Mouse (Mus musculus): ENCODE data around the gene Naaladl2.

Naaladl2 gene

DNA sequence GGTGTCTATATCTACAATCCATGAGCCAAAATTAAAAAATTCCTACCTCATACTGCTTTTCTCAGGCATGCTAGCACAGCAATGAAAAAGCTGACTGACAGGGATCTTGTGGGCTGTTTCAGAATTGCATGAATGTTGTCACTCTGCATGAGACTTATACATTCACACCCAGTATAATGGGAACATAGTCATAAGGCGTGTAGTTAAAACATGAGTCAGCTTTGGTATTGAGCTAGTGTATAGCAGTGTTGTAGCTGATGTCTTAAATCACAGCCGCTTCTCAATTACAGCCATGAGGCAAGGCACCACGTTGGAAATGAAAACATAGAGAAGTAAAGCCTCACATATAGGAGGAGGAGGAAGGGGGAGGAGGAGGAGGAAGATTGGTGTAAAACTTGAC is 473.6 kb downstream of the Naaladl2 start:
- no peak for DNase-seq (ENCODE audit: low read depth)

- DNase-seq (ENCODE audit: low read depth), result no peak
Observed at GRCm38 (mm10) chr3:24668052-24668916, 475.8 kb downstream of the Naaladl2 start.

GRCm38 (mm10) chr3:24665408-24665807 is 478.7 kb downstream of the Naaladl2 start:
- no peak for DNase-seq (ENCODE audit: low read depth)

- no peak for DNase-seq (ENCODE audit: low read depth)
Observed at GRCm38 (mm10) chr3:24663749-24664148, 480.3 kb downstream of the Naaladl2 start.

- DNase-seq (ENCODE audit: low read depth), result peak; percentile 2
Observed at GRCm38 (mm10) chr3:24630032-24630431, 514.0 kb downstream of the Naaladl2 start.

DNA sequence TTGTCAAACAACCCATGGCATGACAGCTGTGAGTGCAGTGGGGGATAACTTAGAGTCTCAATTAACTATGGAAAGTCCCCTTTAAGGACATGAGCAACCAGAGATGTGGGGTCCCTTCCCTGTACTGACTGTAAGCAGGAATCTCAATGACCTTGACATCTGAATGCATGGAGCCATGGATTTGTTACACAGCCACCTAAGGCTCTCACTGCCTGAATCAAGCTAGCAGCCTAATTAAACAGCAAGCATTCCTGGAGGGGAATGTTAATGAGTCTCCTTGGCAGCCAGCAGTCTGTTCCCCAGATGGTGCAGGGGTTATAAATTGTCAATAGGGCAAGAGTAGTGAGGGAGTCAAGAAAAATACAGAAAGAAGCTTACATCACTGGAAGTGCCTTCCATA is 538.6 kb downstream of the Naaladl2 start:
- DNase-seq (ENCODE audit: low read depth), result no peak

DNA sequence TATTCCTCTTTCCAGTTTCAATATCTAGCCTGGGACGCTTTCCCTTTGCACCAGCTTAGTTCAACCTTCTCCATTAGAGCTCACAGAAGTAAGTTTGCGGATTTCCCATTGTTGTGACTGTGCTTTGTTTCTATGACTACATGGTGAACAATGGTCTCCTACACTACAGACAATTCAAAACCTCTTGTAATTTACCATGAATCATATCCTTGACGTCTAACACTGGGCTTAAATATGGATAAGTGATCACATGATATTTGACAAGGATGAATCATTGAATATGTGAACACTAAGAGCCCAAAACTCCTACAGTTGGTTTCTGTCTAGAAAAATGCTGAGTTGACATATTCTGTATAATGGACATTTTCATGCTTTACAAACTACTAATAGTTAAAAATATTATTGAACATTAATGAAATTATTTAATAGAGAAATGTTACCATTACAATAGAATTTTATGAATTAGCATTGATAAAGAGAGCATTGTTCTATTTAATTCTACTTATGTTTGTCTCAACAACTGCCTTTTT is 539.2 kb downstream of the Naaladl2 start:
- DNase-seq (ENCODE audit: low read depth), result no peak

DNA sequence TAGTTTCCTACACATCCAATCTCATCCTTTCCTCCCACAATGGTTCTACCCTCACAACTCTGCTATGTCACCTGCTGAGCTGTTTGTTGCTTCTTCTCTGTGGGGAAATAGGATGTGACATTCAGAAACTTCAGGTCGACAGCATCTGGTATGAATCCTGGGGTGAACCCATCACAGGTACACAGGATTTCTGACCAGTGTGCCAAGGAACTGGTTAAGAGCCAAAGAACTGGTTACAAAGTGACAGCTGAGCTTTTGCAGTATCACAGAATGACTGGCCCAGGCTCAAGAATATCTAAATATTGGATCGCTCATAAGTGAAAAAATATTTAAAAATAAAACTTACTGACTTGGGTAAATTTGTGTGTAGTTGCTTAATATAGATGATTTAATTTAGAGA is 548.6 kb downstream of the Naaladl2 start:
- DNase-seq (ENCODE audit: low read depth), result no peak

- DNase-seq (ENCODE audit: low read depth), result no peak
Observed at GRCm38 (mm10) chr3:24556617-24557016, 587.4 kb downstream of the Naaladl2 start.

DNA sequence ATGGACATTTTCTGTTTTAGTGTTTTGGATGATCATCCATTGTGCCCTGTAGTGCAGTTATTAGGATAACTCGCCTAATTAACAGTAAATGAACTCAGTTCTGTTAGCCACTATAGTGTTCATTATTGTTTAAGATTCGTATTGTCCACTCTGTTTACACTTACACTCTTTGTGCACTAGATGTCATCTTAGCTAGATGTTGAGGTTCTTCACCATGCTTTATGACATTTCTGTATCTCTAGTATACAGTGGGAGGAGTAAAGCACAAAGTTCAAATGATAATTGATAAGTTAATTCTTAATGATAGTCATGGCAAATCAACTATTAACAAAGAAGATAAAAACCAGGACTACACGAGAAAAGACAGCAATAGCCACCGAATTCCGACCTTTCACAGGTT is 590.4 kb downstream of the Naaladl2 start:
- DNase-seq (ENCODE audit: low read depth), result no peak

DNA sequence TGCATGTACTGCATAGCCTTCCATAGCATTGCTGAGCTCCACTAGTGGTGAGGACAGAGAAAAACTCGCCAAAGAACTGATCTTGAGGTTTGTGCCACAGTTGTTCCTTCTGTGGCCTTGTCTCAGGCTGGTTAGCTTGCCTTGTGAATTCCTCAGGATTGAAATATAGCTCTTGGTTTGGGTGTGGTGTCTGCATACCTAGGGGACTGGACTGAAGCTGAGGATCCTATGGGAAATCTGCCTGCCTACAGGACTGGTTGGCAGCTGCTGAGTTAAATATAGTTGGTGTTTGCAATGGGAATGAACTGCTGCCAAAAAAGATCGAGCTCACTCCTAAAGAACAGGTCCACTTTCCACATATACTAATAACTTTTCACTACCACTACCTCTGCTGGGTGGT is 591.4 kb downstream of the Naaladl2 start:
- DNase-seq (ENCODE audit: low read depth), result no peak

GRCm38 (mm10) chr3:24533775-24534458 is 610.1 kb downstream of the Naaladl2 start:
- no peak for DNase-seq (ENCODE audit: low read depth)

DNA sequence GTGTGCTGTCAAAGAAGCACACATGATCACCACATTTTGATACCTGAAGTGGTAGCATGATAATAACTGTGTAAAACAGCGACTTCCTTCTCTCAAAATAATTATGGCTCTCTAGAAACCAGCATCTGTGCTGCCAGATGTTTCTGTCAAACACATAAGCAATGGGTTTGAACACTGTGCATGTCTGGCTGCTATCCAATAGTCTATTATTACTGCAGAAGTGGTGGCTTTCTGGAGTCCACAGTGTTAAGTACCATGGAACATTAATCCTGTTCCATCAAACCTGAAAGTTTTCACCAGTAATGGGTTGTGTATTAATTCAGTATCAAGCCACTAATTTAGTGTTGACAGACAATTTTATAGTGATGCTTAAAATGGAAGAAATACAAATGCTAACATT is 629.1 kb downstream of the Naaladl2 start:
- no peak for DNase-seq (ENCODE audit: low read depth)

GRCm38 (mm10) chr3:24486456-24487112 is 657.5 kb downstream of the Naaladl2 start:
- DNase-seq (ENCODE audit: low read depth), result no peak

GRCm38 (mm10) chr3:24463941-24464340 is 680.1 kb downstream of the Naaladl2 start:
- no peak for DNase-seq (ENCODE audit: low read depth)

GRCm38 (mm10) chr3:24440621-24441020 is 703.4 kb downstream of the Naaladl2 start:
- DNase-seq (ENCODE audit: low read depth), result no peak

DNA sequence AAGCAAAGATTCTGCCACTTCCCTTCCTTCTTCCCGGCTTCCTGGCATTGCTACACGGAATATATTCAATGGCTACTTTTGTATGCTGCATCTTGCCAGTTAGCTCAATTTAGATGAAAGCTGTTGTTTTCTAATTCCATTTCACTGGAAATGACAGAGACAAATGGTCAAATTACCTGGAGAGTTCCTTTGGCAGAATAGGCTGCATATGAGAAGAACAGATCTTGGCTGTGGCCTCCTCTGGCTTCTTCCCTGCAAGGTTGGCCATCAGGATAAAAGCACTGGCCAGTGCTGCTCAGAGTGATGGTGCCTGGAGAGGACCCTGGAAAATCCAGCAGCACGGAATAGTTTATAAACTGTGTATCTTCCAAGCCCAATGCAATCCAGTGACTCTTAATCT is 711.3 kb downstream of the Naaladl2 start:
- no peak for DNase-seq (ENCODE audit: low read depth)

GRCm38 (mm10) chr3:24391737-24392136 is 752.3 kb downstream of the Naaladl2 start:
- no peak for DNase-seq (ENCODE audit: low read depth)

- DNase-seq (ENCODE audit: low read depth), result no peak
Observed at GRCm38 (mm10) chr3:24391311-24391710, 752.8 kb downstream of the Naaladl2 start.

DNA sequence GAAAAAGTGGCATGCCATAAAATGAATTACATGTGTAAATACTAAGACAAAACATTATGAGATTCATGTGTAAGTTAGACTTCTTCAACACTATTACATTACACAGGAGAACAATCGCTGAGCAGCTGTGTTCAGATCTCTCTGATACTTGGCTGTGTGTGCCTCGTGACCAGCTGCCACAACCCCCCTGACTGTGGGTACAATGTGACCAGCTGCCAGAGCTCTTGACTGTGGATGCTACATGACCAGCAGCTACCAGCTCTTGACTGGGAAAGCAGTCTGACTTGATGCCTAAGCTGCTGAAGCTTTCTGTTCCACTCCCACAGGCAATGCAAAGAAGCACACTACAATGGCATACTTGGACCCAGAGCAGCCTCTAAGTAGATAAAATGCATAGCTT is 789.1 kb downstream of the Naaladl2 start:
- DNase-seq (ENCODE audit: low read depth), result no peak

DNA sequence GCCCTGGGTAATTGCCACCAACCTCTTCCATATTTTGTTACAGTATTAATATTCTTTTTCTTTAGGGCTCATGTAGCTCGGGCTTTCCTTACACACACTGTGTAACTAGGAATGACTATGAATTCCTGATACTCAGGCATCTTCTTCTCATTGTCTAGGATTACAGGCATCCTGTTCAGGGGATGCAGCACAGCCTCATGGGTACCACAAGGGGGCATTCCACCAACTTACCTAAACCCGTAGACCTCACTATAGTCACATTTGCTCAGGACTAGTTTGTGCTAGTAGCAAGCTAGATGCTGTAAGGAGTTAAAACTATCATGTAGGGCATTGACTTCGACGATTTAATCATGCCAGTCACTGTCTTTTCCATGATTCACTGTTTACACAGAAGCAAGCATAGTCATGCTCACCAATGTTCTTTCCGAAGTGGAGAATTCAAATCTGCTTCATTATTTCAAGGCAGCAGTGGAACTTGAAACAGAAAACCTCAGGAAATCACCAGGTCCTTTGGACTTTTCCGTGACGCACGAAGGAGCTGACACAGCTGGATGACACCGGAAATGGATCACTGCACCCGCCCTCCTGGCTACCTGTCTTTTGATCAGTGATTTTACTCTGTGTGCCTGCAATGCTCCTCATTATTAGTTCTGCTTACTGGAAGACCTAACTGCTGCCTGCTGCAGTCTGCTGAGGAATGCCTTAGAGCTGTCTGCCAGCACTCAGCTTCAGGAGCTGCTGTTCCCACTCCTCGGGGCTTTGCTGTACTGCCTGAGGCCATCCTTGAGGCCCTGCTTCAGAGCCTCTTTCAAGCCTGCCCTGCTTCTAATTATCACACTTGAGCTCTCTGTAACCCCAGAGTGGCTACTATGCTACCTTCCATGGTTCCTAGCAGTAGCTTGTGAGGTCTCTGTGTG is 822.3 kb downstream of the Naaladl2 start:
- no peak for DNase-seq (ENCODE audit: low read depth)
